Mouse (Mus musculus): Measurements from ENCODE around the gene Mmp2. TPM values are rescaled to one million over a fixed set of nuclear protein-coding genes. Genes with fewer than 3 reads are reported as not detected.

The Mmp2 gene
- polyA plus RNA-seq, 1 experiment from 2014 or later = 22.3 TPM

Other genes with a start within 250 kb of the Mmp2 start
- 5.6 and 6.9 TPM in 2 replicates for gene Irx6, start 153.0 kb upstream of the Mmp2 start, polyA plus RNA-seq (2015; fragmentation: Nextera tagmentation; extraction: Ambion mirVana)
- gene Lpcat2, start 28.0 kb downstream of the Mmp2 start, polyA plus RNA-seq (2015; fragmentation: Nextera tagmentation; extraction: Ambion mirVana) = 7.3 and 8.9 TPM in 2 replicates
- 0.23 and 0.45 TPM in 2 replicates for gene Capns2, start 74.1 kb downstream of the Mmp2 start, polyA plus RNA-seq (2015; fragmentation: Nextera tagmentation; extraction: Ambion mirVana)
- 0.89 and 3.5 TPM in 2 replicates for gene Slc6a2, start 132.8 kb downstream of the Mmp2 start, polyA plus RNA-seq (2015; fragmentation: Nextera tagmentation; extraction: Ambion mirVana)
- gene Ces1a, start 220.9 kb downstream of the Mmp2 start, polyA plus RNA-seq (2015; fragmentation: Nextera tagmentation; extraction: Ambion mirVana) = not detected in 2 replicates